Mouse (Mus musculus): ENCODE data around the gene Aaed1.

The Aaed1 gene

GRCm38 (mm10) chr13:64312024-64312915 lies at the start of gene Aaed1:
Gene Aaed1, minus strand, starts transcription at chr13:64312710.
- peak; percentile 89 for DNase-seq

DNA sequence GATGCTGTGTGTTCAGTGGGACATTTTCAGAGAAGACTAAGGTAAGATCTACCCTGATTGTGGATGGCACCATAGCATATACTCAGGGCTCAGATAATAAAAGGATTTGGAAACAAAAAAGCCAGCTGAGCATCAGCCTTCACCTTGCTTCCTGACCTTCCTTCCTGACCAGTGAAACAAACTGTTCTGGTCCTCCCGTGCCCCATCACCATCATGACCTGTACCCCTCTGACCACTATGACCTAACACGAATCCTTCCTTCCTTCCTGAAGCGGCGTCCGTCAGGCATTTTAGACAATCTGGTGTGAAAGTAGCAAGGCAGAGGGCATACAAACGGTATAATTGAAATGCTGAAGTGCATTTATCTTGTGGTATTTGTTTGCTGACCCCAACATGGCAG lies 49.6 kb upstream of the Aaed1 start:
- no peak for DNase-seq

DNA sequence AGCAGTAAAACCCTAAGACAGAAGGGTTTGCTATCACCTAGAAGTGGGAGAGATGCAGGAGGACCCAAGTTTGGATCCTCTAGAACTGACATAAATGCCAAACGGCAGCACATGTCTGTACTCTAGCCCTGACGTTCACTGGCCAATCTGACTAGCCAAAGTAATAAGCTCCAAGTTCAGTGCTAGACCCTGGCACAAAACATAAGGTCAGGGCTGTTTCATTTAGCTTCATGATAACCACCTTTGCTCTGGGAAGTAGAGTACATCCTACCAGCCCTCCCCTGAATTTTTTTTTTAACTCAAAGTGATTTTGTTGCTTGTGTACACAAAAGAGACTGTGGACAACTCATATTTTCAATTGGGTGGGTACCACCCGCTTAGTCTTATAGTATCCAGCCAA lies 48.5 kb upstream of the Aaed1 start:
- no peak for DNase-seq

DNA sequence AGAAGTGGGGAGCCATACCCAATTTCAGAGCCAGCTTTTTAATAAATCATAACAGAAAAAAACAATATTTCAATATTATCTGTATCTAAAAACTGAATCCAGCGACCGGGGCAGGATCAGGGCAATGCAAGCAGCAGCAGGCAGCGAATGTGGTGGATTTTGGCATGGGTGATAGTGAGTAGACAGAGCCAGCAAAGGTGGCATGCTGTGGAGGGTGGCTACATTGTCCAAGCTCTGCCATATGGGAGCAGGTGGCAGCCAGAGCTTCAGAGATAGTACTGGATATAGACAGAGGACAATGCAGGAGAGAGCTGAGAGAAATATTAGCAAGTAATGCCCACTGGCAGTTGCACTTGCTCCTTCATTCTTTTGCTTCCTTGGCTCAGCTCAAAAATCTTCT lies 47.2 kb upstream of the Aaed1 start:
- DNase-seq = no peak

DNA sequence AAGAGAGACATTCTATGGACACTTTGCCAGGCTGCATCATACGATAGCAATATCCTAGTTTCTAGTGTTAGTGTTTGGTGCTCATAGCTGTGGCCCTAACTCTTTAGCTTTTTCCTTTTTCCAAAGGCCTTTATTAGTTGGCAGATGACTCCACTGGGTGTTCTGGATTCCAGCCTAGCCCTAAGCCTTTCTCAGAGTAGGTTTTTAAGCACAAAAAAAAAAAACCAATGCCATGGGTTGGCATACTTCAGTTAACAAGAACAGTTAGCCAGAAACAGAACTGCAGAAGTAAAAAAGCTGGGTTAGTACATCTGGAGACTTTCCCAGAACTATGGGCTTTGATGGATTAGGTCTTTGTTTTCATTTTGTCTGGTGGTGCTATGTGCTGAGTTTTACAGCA lies 46.0 kb upstream of the Aaed1 start:
- DNase-seq = no peak

GRCm38 (mm10) chr13:64357389-64357788 lies 44.9 kb upstream of the Aaed1 start:
- DNase-seq = no peak

DNA sequence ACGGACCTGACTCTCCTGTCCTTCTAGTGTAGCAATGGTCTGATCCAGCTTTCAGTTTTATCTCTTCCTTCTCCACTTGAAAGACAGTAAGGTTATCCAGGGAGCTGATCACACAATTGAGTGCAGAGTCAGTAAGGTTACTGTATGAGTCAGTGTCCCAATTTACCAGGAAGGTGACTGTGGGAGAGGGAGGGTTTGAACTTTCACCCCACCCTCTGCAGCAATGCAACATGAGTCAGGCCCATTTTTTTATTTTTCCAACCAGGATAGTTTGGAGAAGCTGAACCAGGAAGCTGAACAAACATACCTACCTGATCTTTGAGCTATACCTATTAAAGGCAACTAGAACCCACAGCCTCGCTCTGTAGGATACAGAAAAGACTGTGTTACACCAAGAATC lies 37.0 kb upstream of the Aaed1 start:
- DNase-seq = no peak

GRCm38 (mm10) chr13:64344082-64344501 lies 31.6 kb upstream of the Aaed1 start:
- peak; percentile 43 for DNase-seq

DNA sequence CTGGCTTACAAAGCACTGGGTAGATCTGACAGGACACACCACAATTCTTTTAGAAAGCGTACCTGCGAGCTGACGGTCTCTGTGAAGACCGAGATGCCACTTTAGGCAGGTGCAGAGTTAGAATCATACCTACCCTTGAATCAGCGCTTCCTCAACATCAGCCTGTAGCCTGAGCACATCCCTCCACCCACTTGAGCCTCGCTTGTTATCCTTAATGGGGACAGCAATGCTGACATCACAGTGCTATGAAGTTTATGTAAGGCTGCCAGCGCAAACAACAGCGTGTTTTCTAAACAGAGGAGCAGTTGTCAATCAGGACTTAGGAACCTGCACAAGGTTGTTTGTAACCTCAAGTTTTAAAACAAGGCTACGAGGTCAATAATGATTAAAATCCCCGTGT lies 31.1 kb upstream of the Aaed1 start:
- DNase-seq = no peak

DNA sequence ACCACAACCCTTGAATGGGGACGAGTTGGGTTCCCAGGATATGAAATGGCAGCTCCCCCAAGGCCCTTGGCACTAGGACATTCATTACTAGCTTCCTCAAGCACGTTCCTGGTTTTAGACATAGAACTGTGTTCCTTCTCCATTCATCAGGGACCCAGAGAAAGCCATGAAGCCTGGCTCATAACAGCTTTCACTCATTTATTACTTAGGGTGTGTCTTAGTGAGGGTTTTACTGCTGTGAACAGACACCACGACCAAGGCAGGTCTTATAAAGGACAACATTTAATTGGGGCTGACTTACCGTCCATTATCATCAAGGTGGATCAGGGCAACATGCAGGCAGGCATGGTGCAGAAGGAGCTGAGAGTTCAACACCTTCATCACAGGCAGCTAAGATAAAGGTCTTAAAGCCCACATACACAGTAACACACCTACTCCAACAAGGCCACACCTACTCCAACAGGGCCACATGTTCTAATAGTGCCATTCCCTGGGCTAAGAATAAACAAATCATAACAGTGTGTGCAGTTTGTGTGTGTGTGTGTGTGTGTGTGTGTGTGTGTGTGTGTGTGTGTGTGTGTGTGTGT lies 23.1 kb upstream of the Aaed1 start:
- DNase-seq = no peak

DNA sequence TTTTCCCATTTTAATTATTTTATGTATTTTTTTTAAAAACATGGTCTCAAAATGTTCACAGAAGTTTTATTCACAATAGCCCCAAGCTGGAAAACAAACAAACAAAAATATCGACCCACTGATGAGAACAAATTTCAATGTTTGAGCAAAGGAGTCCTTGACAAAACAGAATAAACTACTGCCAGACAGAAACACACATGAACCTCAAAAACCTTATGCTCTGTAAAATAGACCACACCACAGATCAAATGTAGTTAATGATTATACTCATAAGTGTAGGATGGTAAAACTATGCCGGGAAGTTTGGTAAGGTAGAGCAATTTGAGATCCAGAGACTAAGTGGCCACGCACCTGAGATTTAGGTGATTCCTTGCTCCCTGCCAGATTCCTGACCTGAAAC lies 20.6 kb upstream of the Aaed1 start:
- no peak for DNase-seq

GRCm38 (mm10) chr13:64332321-64332720 lies 19.8 kb upstream of the Aaed1 start:
- no peak for DNase-seq

GRCm38 (mm10) chr13:64322561-64323281 lies 10.2 kb upstream of the Aaed1 start:
- no peak for DNase-seq

DNA sequence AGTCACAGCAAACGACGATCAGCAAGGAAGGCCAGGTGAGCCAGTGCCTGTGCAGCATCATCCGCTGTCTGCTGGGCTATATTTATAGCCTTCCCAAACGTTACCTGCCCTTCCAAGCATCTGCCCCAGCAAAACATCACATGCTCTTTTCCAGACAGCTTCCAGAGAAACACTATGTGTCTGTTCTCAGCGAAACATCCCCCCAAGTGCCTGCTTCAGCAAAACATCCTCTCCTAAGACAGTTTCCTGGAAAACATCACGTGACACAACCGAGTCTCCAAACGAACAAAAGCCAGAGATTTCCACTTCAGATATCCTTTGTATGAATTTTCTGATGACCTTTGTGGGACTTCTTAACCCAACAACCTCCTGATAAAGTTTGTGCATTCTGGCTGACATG lies 7.8 kb upstream of the Aaed1 start:
- no peak for DNase-seq

- no peak for DNase-seq
These were observed 7.3 kb upstream of the Aaed1 start for GRCm38 (mm10) chr13:64319782-64320181.

GRCm38 (mm10) chr13:64318355-64318754 lies 5.8 kb upstream of the Aaed1 start:
- DNase-seq = peak; percentile 70

DNA sequence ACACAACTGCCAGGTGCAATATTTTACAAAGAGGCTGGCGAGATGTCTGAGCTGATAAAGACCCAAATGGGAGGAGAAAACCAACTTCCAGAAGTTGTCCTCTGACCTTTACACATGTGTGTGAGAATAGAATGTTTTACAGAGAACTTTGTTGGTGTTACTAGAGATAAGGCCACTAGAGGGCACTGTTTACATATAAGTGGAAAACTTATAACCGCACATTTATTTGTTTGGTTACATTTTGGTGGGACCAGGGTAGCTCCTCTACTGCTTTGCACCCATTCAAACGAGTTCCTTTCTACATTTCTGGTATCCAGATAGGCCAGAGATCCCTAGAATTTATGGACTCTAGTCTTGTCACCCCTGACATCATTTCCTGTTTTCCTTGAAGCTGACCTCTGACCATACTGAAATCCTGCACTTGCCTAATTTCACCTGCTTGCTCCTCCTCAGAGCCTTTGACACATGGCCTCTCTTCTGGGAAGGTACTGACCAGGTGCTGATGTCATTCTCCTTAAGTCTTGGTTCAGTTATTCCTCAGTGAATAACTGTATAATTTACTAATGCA lies 3.1 kb upstream of the Aaed1 start:
- DNase-seq = no peak

DNA sequence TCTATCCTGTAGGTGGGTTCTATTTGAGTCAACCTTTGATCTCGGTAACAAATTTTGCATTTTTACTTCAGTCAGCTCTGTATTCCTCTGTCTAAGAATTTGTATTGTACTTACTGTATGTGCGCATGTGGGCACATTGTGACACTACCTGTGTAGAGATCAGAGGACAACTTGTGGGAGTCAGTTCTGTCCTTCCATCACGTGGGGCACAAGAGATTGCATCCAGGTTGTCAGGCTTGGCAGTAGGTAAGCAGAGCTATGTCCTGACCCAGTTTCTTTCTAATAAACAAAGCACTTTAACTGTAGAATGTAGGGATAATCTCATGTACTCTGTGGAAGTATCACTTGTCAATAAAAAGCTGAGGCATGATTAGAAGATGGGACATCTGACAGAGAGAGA lies 1.5 kb upstream of the Aaed1 start:
- DNase-seq = no peak

GRCm38 (mm10) chr13:64312916-64313289 lies 393 bp upstream of the Aaed1 start:
- DNase-seq = no peak

- DNase-seq = no peak
These were observed 1.2 kb downstream of the Aaed1 start for GRCm38 (mm10) chr13:64311266-64311665.

DNA sequence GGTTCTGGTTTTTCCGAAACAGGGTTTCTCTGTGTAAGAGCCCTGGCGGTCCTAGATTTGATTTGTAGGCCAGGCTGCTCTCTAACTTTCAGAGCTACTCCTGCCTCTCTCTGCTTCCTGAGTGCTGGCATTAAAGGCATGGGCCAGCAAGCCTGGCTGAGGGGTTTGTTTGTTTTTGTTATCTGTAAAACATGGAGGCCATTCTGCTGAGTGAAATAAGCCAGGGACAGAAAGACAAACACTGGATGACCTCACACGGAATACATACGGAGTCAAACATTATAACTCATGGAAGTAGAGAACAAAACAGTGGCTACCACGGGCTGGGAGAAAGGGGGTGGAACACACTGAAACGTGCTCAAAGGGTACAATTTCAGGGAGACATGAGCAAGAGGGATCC lies 1.9 kb downstream of the Aaed1 start:
- DNase-seq = no peak

- no peak for DNase-seq
These were observed 2.7 kb downstream of the Aaed1 start for GRCm38 (mm10) chr13:64309842-64310241.

- no peak for DNase-seq
These were observed 3.5 kb downstream of the Aaed1 start for GRCm38 (mm10) chr13:64309036-64309435.

GRCm38 (mm10) chr13:64307508-64307907 lies 5.0 kb downstream of the Aaed1 start:
- no peak for DNase-seq

Measured in kidney, adult 11 months (tissue).